ENCODE assay signal across 8 mouse cellular contexts in the genomic region with DNA sequence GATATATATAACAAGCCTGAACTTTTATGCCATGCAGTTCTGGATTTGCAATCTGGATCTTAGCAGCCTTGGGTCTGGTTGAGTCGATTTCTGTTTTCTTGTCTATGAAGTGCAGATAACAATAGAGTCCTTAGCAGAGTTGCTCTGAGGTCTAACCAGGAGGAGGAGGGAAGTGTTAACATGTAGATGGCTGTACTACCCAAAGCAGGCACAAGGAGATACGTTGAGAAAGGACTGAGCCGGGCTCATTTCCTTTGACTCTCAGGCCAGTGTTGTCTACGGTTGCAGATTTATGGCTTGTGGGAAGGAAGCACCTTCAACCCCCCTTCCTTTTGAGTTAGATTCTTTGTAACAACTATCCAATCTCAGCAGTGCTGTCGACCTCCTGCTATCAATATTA. TPM values are rescaled to one million over a fixed set of nuclear protein-coding genes. Genes with fewer than 3 reads are reported as not detected.
DNase-seq lines count a peak whose midpoint lies in the region; ATAC-seq lines count a peak whose summit lies in the region.

No protein-coding gene starts in this region.

- ATAC-seq in lung, embryonic 16.5 days (ENCODE audit: low read depth) = no peak
- ATAC-seq in common myeloid progenitor, adult 5-6 weeks (replicated peaks; ENCODE audit: low read depth, poor library complexity, severe bottlenecking) = peak; percentile 76
- ATAC-seq in kidney, embryonic 15.5 days (replicated peaks; ENCODE audit: low FRiP score) = 0 out of 2 replicates have a peak, but pooled peaks have one; percentile 20
- ATAC-seq in midbrain, embryonic 15.5 days (replicated peaks) = no peak

- H3K9ac ChIP-seq in lung, embryonic 16.5 days (ENCODE audit: low read length) = peak overlapping the region; percentile 12; the same call in 1 of the 2 replicates
- H3K9ac ChIP-seq in kidney, embryonic 15.5 days = no peak overlapping the region
- H3K9ac ChIP-seq in midbrain, embryonic 15.5 days = 0 out of 2 replicates have a peak overlapping the region, but pooled peaks have one; percentile 99

- H3K27me3 ChIP-seq in lung, embryonic 16.5 days (ENCODE audit: control insufficient read depth, insufficient read depth, low read depth, low read length) = no peaks in the 10 kb centered on the region
- H3K27me3 ChIP-seq in kidney, embryonic 15.5 days = no peaks in the 10 kb centered on the region
- no peaks in the 10 kb centered on the region for H3K27me3 ChIP-seq in midbrain, embryonic 15.5 days (replicated peaks)

- H3K4me1 ChIP-seq in lung, embryonic 16.5 days (replicated peaks; ENCODE audit: control insufficient read depth, insufficient read depth, low read length) = peaks cover 12% of the 10 kb centered on the region
- H3K4me1 ChIP-seq in kidney, embryonic 15.5 days = peaks cover 21% of the 10 kb centered on the region
- peaks cover 27% of the 10 kb centered on the region for H3K4me1 ChIP-seq in midbrain, embryonic 15.5 days

- H3K36me3 ChIP-seq in lung, embryonic 16.5 days (ENCODE audit: control insufficient read depth, insufficient read depth, low read length) = peaks cover 2% of the 10 kb centered on the region; the same call in 1 of the 2 replicates
- H3K36me3 ChIP-seq in kidney, embryonic 15.5 days = no peaks in the 10 kb centered on the region
- no peaks in the 10 kb centered on the region for H3K36me3 ChIP-seq in midbrain, embryonic 15.5 days (replicated peaks)

- WGBS in lung, embryonic 16.5 days = 48% methylated on average over 5 of the region's 5 CpGs
- WGBS in kidney, embryonic 15.5 days = 22% methylated on average over 5 of the region's 5 CpGs
- 75% methylated on average over 5 of the region's 5 CpGs for WGBS in midbrain, embryonic 15.5 days

- peak overlapping the region; percentile 70 for H3K4me3 ChIP-seq in lung, embryonic 16.5 days (ENCODE audit: low read length)
- H3K4me3 ChIP-seq in kidney, embryonic 15.5 days (replicated peaks) = peak overlapping the region; percentile 100
- H3K4me3 ChIP-seq in midbrain, embryonic 15.5 days = peak overlapping the region; percentile 95

- H3K9me3 ChIP-seq in lung, embryonic 16.5 days (ENCODE audit: control insufficient read depth, low read length) = no peaks in the 10 kb centered on the region
- no peaks in the 10 kb centered on the region for H3K9me3 ChIP-seq in kidney, embryonic 15.5 days (replicated peaks)
- H3K9me3 ChIP-seq in midbrain, embryonic 15.5 days = no peaks in the 10 kb centered on the region

- DNase-seq in lung, adult 18-20 months = no peak
- DNase-seq in adrenal gland, postnatal 25 days = no peak
- DNase-seq in layer of hippocampus, postnatal 36 days = no peak
- no peak for DNase-seq in urinary bladder, adult 2 months (ENCODE audit: low spot score)

- H3K4me2 ChIP-seq in lung, embryonic 16.5 days (ENCODE audit: low read depth, low read length) = peak overlapping the region; percentile 68
- peak overlapping the region; percentile 81 for H3K4me2 ChIP-seq in kidney, embryonic 15.5 days
- peak overlapping the region; percentile 78 for H3K4me2 ChIP-seq in midbrain, embryonic 15.5 days

- H3K27ac ChIP-seq in lung, embryonic 16.5 days (ENCODE audit: low read length) = no peak overlapping the region
- no peak overlapping the region for H3K27ac ChIP-seq in kidney, embryonic 15.5 days
- H3K27ac ChIP-seq in midbrain, embryonic 15.5 days = no peak overlapping the region

RNA-seq across cellular contexts. Expression of gene Arl8b, which starts 1.9 kb away (rescaled TPM):
- 79.1 and 91.2 TPM in 2 replicates for polyA plus RNA-seq in lung, embryonic 16.5 days (2015; fragmentation: Nextera tagmentation; extraction: Ambion mirVana)
- total RNA-seq in common myeloid progenitor, adult 5-6 weeks (2017) = 59.3 and 88.5 TPM in 2 replicates
- polyA plus RNA-seq in kidney, embryonic 15.5 days (2015; fragmentation: Nextera tagmentation; extraction: Ambion mirVana) = 78.9 and 79.7 TPM in 2 replicates
- 90.5 and 91.0 TPM in 2 replicates for polyA plus RNA-seq in midbrain, embryonic 15.5 days (2015; fragmentation: Nextera tagmentation; extraction: Ambion mirVana)
- 103 and 117 TPM in 2 replicates for total RNA-seq in adrenal gland, postnatal 25 days (2021)
- total RNA-seq in layer of hippocampus, postnatal 36 days (2021) = 100 to 1,000 TPM; 215 to 216 TPM
- 37.9 and 53.0 TPM in 2 replicates for polyA plus RNA-seq in urinary bladder, adult 2 months (2012; rRNA removed)

RNA-seq across cellular contexts. Expression of gene Edem1, which starts 43.6 kb away (rescaled TPM):
- polyA plus RNA-seq in lung, embryonic 16.5 days (2015; fragmentation: Nextera tagmentation; extraction: Ambion mirVana) = 18.5 and 22.1 TPM in 2 replicates
- total RNA-seq in common myeloid progenitor, adult 5-6 weeks (2017) = 23.2 and 41.7 TPM in 2 replicates
- 25.1 TPM in 2 replicates for polyA plus RNA-seq in kidney, embryonic 15.5 days (2015; fragmentation: Nextera tagmentation; extraction: Ambion mirVana)
- polyA plus RNA-seq in midbrain, embryonic 15.5 days (2015; fragmentation: Nextera tagmentation; extraction: Ambion mirVana) = 4.5 and 6.5 TPM in 2 replicates
- 60.2 and 64.4 TPM in 2 replicates for total RNA-seq in adrenal gland, postnatal 25 days (2021)
- total RNA-seq in layer of hippocampus, postnatal 36 days (2021) = 10 to 100 TPM; 16.9 to 18.6 TPM
- polyA plus RNA-seq in urinary bladder, adult 2 months (2012; rRNA removed) = 24.3 and 24.7 TPM in 2 replicates

Comparison
In these comparisons a context has a peak if more than half of its experiments do, and no peak if none do; other contexts are left out.
1. ATAC-seq: peak in common myeloid progenitor, adult 5-6 weeks (single experiment) and kidney, embryonic 15.5 days (single experiment); none in lung, embryonic 16.5 days (single experiment) and midbrain, embryonic 15.5 days (single experiment).
2. Peak in every context shown above with its lines, with median percentiles within 50 percentile points of each other: H3K4me2 ChIP-seq and H3K4me3 ChIP-seq.